15 mouse cellular contexts compared by ENCODE assay signal in the genomic region with DNA sequence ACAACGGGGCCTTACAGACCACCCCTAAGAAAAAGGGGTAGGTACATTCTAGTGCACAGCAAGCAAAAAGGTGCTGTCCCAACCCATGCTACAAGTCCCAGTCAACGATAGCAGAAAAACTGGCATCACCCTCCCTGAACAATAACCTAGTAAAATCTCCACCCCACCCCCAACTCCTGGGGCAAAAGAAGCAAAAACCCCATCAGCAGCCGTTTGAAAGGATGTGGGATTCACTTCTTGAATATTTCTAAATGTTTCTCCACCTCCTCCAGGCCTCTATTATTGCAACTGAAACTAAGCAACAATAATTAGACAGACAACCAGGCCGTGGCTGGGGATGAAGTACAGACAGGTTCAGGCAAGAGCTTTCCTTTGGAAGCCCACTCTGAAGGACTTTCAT. TPM values are rescaled to one million over a fixed set of nuclear protein-coding genes. Genes with fewer than 3 reads are reported as not detected.
DNase-seq lines count a peak whose midpoint lies in the region; ATAC-seq and TF ChIP-seq lines count a peak whose summit lies in the region.
"Had no signal": no experiment of that assay in that cellular context is flagged by ENCODE, and none has a peak within 500 bp of the region (broad histone marks: within the 10 kb centered on the region; RNA-seq: fewer than 3 reads in every experiment).

No protein-coding gene starts in this region.

- no peaks in the 10 kb centered on the region for H3K9me3 ChIP-seq in heart, embryonic 15.5 days (replicated peaks)
- no peaks in the 10 kb centered on the region for H3K9me3 ChIP-seq in embryonic facial prominence, embryonic 12.5 days

- DNase-seq in heart, postnatal 36 days, result no peak
- DNase-seq in spleen, adult 2 months (ENCODE audit: low read depth in 1 of 2, low spot score in 2 of 2), result no peak
- DNase-seq in spleen, adult 12 weeks (ENCODE audit: low spot score), result no peak
- no peak for DNase-seq in c-Kit-positive CD71-positive TER-119-positive erythroid progenitor cells, embryonic 14.5 days (ENCODE audit: low spot score)
- DNase-seq in cerebellum, adult 8-10 months, result no peak
- DNase-seq: cerebellum, postnatal 36 days; layer of hippocampus, adult 9-11 months; liver; lung, postnatal 10 days; midbrain, embryonic 14.5 days; spleen, adult 18-20 months; thymus, adult 18-20 months had no signal

- peak overlapping the region; percentile 55 for H3K27ac ChIP-seq in heart, embryonic 15.5 days
- peak overlapping the region; percentile 57 for H3K27ac ChIP-seq in spleen, adult 2 months (ENCODE audit: insufficient read depth, low read length)
- peak overlapping the region; percentile 92 for H3K27ac ChIP-seq in embryonic facial prominence, embryonic 12.5 days

- H3K4me1 ChIP-seq in heart, embryonic 15.5 days (replicated peaks), result peaks cover 55% of the 10 kb centered on the region
- peaks cover 58% of the 10 kb centered on the region; the same call in 1 of the 2 replicates for H3K4me1 ChIP-seq in spleen, adult 2 months (ENCODE audit: control insufficient read depth, insufficient read depth, insufficient read length)
- H3K4me1 ChIP-seq in embryonic facial prominence, embryonic 12.5 days, result peaks cover 61% of the 10 kb centered on the region

- intact Hi-C loops in heart, postnatal 36 days (cut with DNase I), result no loop called here

- no peaks in the 10 kb centered on the region for H3K36me3 ChIP-seq in heart, embryonic 15.5 days
- no peaks in the 10 kb centered on the region for H3K36me3 ChIP-seq in spleen, adult 2 months (ENCODE audit: control insufficient read depth, insufficient read depth, low read length)
- H3K36me3 ChIP-seq in embryonic facial prominence, embryonic 12.5 days, result no peaks in the 10 kb centered on the region
- no peaks in the 10 kb centered on the region for H3K36me3 ChIP-seq in myocyte (ENCODE audit: control insufficient read depth, insufficient read depth)

- H3K27me3 ChIP-seq in heart, embryonic 15.5 days, result no peaks in the 10 kb centered on the region
- H3K27me3 ChIP-seq in spleen, adult 2 months (ENCODE audit: control insufficient read depth, insufficient read depth, low read length), result no peaks in the 10 kb centered on the region
- no peaks in the 10 kb centered on the region for H3K27me3 ChIP-seq in embryonic facial prominence, embryonic 12.5 days
- no peaks in the 10 kb centered on the region for H3K27me3 ChIP-seq in myocyte (ENCODE audit: control insufficient read depth, insufficient read depth, insufficient read length)

- H3K4me2 ChIP-seq in heart, embryonic 15.5 days, result no peak overlapping the region
- H3K4me2 ChIP-seq in embryonic facial prominence, embryonic 12.5 days (replicated peaks), result peak overlapping the region; percentile 42
- peak overlapping the region; percentile 68 for H3K4me2 ChIP-seq in myocyte (ENCODE audit: low read depth)

- no peak for TF ChIP-seq CTCF in spleen, adult 2 months (IDR thresholded peaks at IDR 0.05; ENCODE audit: extremely low read depth, insufficient read depth, insufficient read length, insufficient replicate concordance)

- WGBS in heart, embryonic 15.5 days, result 60% methylated on average over 4 of the region's 4 CpGs
- WGBS in spleen, adult 2 months, result 25% methylated on average over 4 of the region's 4 CpGs
- 46% methylated on average over 4 of the region's 4 CpGs for WGBS in embryonic facial prominence, embryonic 12.5 days

- H3K9ac ChIP-seq in heart, embryonic 15.5 days, result no peak overlapping the region
- no peak overlapping the region for H3K9ac ChIP-seq in embryonic facial prominence, embryonic 12.5 days

- H3K4me3 ChIP-seq in heart, embryonic 15.5 days, result no peak overlapping the region
- no peak overlapping the region for H3K4me3 ChIP-seq in spleen, adult 2 months (ENCODE audit: extremely low read depth, insufficient read depth, insufficient read length)
- H3K4me3 ChIP-seq in embryonic facial prominence, embryonic 12.5 days, result no peak overlapping the region
- no peak overlapping the region for H3K4me3 ChIP-seq in myocyte

- TF ChIP-seq POLR2A in spleen, adult 2 months (IDR thresholded peaks at IDR 0.05; ENCODE audit: low read depth, low read length), result no peak
- TF ChIP-seq POLR2A in myocyte (IDR thresholded peaks at IDR 0.05; ENCODE audit: insufficient read length, low read depth), result no peak

- no peak overlapping the region for H3ac ChIP-seq in myocyte (ENCODE audit: control insufficient read depth, insufficient read length)

- no peak for ATAC-seq in heart, embryonic 15.5 days (replicated peaks; ENCODE audit: insufficient number of reproducible peaks, insufficient read depth, low FRiP score, low read depth)
- no peak for ATAC-seq in embryonic facial prominence, embryonic 12.5 days (ENCODE audit: insufficient number of reproducible peaks, insufficient read depth, low FRiP score, low TSS enrichment)

- H3K79me2 ChIP-seq in myocyte (ENCODE audit: control insufficient read depth, insufficient read depth), result peaks cover 77% of the 10 kb centered on the region

TF ChIP-seq in myocyte, 11 proteins besides CTCF, POLR2A, EP300 and RAD21:
- TF ChIP-seq USF1 (IDR thresholded peaks at IDR 0.05; ENCODE audit: low read depth) (no peak), CEBPB (IDR thresholded peaks at IDR 0.05; ENCODE audit: insufficient read depth, poor library complexity, severe bottlenecking) (no peak), TCF12 (IDR thresholded peaks at IDR 0.05; ENCODE audit: insufficient read depth, poor library complexity, severe bottlenecking) (no peak), MAX (IDR thresholded peaks at IDR 0.05; ENCODE audit: low read depth) (no peak), POLR2AphosphoS2 (IDR thresholded peaks at IDR 0.05; ENCODE audit: insufficient read length, low read depth) (no peak), E2F4 (IDR thresholded peaks at IDR 0.05; ENCODE audit: insufficient read depth) (no peak), MYOG (IDR thresholded peaks at IDR 0.05; ENCODE audit: control insufficient read depth in 1 of 3, insufficient read depth in 1 of 3, insufficient read length in 2 of 3, low read depth in 2 of 3) (no peak), TCF3 (IDR thresholded peaks at IDR 0.05; ENCODE audit: insufficient read length, low read depth) (no peak), SRF (IDR thresholded peaks at IDR 0.05; ENCODE audit: control insufficient read depth, insufficient read length, low read depth) (no peak), MYOD1 (IDR thresholded peaks at IDR 0.05; ENCODE audit: control insufficient read depth in 1 of 3, insufficient read length in 2 of 3, low read depth in 2 of 3) (no peak), REST (IDR thresholded peaks at IDR 0.05; ENCODE audit: insufficient read depth, insufficient read length) (no peak)

RNA-seq across cellular contexts. Expression of a gene that starts 8.0 kb away (rescaled TPM):
- polyA plus RNA-seq in heart, embryonic 15.5 days (2015; fragmentation: Nextera tagmentation; extraction: Ambion mirVana), result 18.0 and 24.4 TPM in 2 replicates
- 10 to 100 TPM; 45.6 to 51.6 TPM for total RNA-seq in heart, postnatal 36 days (2021)
- 47.7 and 57.3 TPM in 2 replicates for polyA plus RNA-seq in spleen, adult 2 months (2012; rRNA removed)
- polyA plus RNA-seq in embryonic facial prominence, embryonic 12.5 days (2016; fragmentation: Nextera tagmentation; extraction: Ambion mirVana), result 20.4 and 21.5 TPM in 2 replicates
- polyA plus RNA-seq in myocyte (2012; fragmentation: generic; extraction: Trizol), result 16.1 TPM

RNA-seq across cellular contexts. Expression of a gene that starts 49.7 kb away (rescaled TPM):
- 11.6 and 16.7 TPM in 2 replicates for polyA plus RNA-seq in heart, embryonic 15.5 days (2015; fragmentation: Nextera tagmentation; extraction: Ambion mirVana)
- total RNA-seq in heart, postnatal 36 days (2021), result 10 to 100 TPM; 12.6 to 15.2 TPM
- 20.9 and 25.3 TPM in 2 replicates for polyA plus RNA-seq in spleen, adult 2 months (2012; rRNA removed)
- 21.3 and 22.2 TPM in 2 replicates for polyA plus RNA-seq in embryonic facial prominence, embryonic 12.5 days (2016; fragmentation: Nextera tagmentation; extraction: Ambion mirVana)
- 19.5 TPM for polyA plus RNA-seq in myocyte (2012; fragmentation: generic; extraction: Trizol)
